Mouse (Mus musculus) heart, postnatal 4 days (tissue): ENCODE measurements around the gene Mettl1. TPM values are rescaled to one million over a fixed set of nuclear protein-coding genes. Genes with fewer than 3 reads are reported as not detected.

Experiments
- DNase-seq: peaks from one replicate; pipeline ENCODE4 v3.0.0; 2021
- microRNA-seq, 2 experiments: library from miRNA; unstranded; fragments of <30 nt; microRNA quantifications; one replicate each; pipeline ENCODE4 v1.2.0; 2021 to 2022
- total RNA-seq, 2 experiments: library from RNA; stranded (reverse); gene quantifications; 2 replicates each; pipeline ENCODE4 v1.2.3; 2021

The Mettl1 gene
- total RNA-seq, 2 experiments from 2014 or later, result 11.5 TPM

DNA sequence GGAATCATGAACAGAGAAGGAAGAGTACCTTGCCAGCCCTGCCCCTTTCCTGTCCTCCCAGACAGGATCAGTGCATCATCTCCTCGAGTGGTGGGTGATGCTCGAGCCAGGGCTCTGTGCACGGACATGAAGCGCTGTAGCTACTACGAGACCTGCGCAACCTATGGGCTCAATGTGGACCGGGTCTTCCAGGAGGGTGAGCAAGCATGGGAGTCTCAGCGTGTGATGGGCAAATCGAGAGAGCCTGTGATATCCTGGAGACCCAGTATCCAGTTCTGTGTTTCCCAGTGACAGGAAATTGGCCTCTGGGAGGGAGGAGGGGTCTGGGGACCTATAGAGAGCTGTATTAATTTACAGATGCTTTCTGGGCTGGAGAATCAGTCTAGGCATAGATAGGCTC lies 43.8 kb downstream of the Mettl1 start:
- DNase-seq, result no peak

GRCm38 (mm10) chr10:127085633-127086032 lies 44.4 kb downstream of the Mettl1 start:
- DNase-seq, result no peak

- peak; percentile 67 for DNase-seq
Observed at GRCm38 (mm10) chr10:127090560-127091411, 49.6 kb downstream of the Mettl1 start.

- no peak for DNase-seq
Observed at GRCm38 (mm10) chr10:127091507-127092396, 50.5 kb downstream of the Mettl1 start.

DNA sequence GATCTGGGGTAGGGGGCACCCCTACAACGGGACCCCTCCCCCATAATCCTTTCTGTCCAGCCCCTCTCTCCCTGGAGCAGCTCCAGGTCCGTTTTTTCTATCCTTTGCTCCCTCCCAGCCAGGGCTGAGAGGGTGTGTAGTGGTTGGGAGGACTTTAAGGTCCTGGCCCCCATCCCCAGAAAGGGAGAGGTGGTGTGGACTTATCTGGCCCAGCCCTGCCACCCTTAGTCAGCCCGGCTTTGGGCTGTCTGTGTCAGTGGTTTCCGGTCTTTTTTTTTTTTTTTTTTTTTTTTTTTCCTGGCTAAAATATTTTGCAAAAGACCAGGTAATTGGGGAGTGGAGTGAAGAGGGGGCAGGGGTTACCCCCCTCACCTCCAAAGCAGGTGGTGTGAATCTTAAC lies 51.5 kb downstream of the Mettl1 start:
- DNase-seq, result no peak

DNA sequence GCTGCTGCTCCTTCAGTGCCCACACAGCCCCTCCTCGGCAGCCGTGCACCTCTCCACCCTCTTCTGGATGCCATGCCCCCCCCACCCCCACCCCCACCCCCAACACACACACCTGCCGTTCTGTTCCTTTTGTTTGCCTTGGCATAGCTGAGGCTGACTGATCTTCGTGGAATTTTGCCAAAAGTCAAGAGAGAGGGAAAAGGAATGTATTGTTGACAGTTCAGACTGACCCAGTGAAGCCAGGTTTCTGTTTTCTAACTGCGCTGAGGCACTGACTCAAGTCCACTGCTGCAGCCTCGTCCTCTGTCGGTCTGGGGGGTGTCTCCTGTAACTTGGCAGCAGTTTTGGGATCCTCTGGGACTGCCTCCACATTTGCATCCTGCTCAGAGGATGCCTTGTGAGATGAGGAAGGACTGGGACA lies 53.2 kb downstream of the Mettl1 start:
- DNase-seq, result no peak

Small RNA genes lying within 50 kb of the gene (microRNA-seq; reads per million reads assigned to microRNA genes)
- 25.0 to 104 reads per million in 2 experiments for gene Mir26a-2
- gene Mir546, result 0.69 to 1.0 reads per million in 2 experiments

Other genes starting within 250 kb of the Mettl1 start
- 1 to 10 TPM; 3.7 to 3.9 TPM for gene Atp23, start 140.1 kb upstream of the Mettl1 start, total RNA-seq
- 100 to 1,000 TPM; 132 to 136 TPM for gene Ctdsp2, start 62.7 kb upstream of the Mettl1 start, total RNA-seq
- gene Avil, start 40.7 kb upstream of the Mettl1 start, total RNA-seq, result under 1 TPM; 0.10 to 0.23 TPM
- gene Tsfm, start 10.6 kb upstream of the Mettl1 start, total RNA-seq, result 10 to 100 TPM; 65.1 to 68.0 TPM
- gene Eef1akmt3, start 99 bp downstream of the Mettl1 start, total RNA-seq, result under 1 TPM; 0.18 to 0.29 TPM
- under 1 TPM in 1 of 2 experiments, not detected in 1; 0.45 TPM for gene Cyp27b1, start 6.8 kb downstream of the Mettl1 start, total RNA-seq
- 1 to 10 TPM; 1.7 to 1.8 TPM for gene March9, start 18.8 kb downstream of the Mettl1 start, total RNA-seq
- 100 to 1,000 TPM; 289 to 314 TPM for gene Cdk4, start 22.1 kb downstream of the Mettl1 start, total RNA-seq
- gene Tspan31, start 28.9 kb downstream of the Mettl1 start, total RNA-seq, result 10 to 100 TPM; 49.2 to 49.7 TPM
- 1 to 10 TPM; 2.1 to 2.8 TPM for gene Agap2, start 33.9 kb downstream of the Mettl1 start, total RNA-seq
- gene Os9, start 79.7 kb downstream of the Mettl1 start, total RNA-seq, result 10 to 100 TPM; 33.0 to 35.4 TPM
- 1 to 10 TPM; 2.2 to 2.7 TPM for gene B4galnt1, start 123.8 kb downstream of the Mettl1 start, total RNA-seq
- 10 to 100 TPM; 25.7 to 31.8 TPM for gene Slc26a10, start 139.2 kb downstream of the Mettl1 start, total RNA-seq
- gene Arhgef25, start 148.7 kb downstream of the Mettl1 start, total RNA-seq, result 10 to 100 TPM; 19.9 to 21.0 TPM
- gene Dtx3, start 154.3 kb downstream of the Mettl1 start, total RNA-seq, result 10 to 100 TPM; 50.0 to 53.8 TPM
- gene Pip4k2c, start 170.2 kb downstream of the Mettl1 start, total RNA-seq, result 10 to 100 TPM; 25.7 to 26.6 TPM
- gene Kif5a, start 221.9 kb downstream of the Mettl1 start, total RNA-seq, result 1 to 10 TPM in 1 of 2 experiments, under 1 TPM in 1; 0.70 to 1.2 TPM
- 100 to 1,000 TPM; 151 to 159 TPM for gene Dctn2, start 225.0 kb downstream of the Mettl1 start, total RNA-seq
- gene Mbd6, start 247.6 kb downstream of the Mettl1 start, total RNA-seq, result 10 to 100 TPM; 41.7 to 43.2 TPM